Mouse (Mus musculus) bone marrow, adult 2 months (tissue): Measurements from ENCODE around the gene Lbhd1.
A peak's percentile ranks its signal among the peaks of the same experiment; 100 is the strongest.

Experiments used
- CTCF ChIP-seq: fragments of 200-500 bp; IDR thresholded peaks from 2 replicates; pipeline ENCODE4 v1.5.1; 2011; ENCODE audit warnings: low read length, control low read depth; ENCODE audit not compliant: control insufficient read depth, insufficient read depth
- POLR2A ChIP-seq: fragments of 200-500 bp; IDR thresholded peaks from 2 replicates; pipeline ENCODE4 v1.6.1; 2011; ENCODE audit warnings: low read depth, mild to moderate bottlenecking, control low read depth, low read length, borderline replicate concordance; ENCODE audit not compliant: control insufficient read depth

GRCm38 (mm10) chr19:8837251-8837791 is 46.2 kb upstream of the Lbhd1 start, which contains the start of gene Bscl2:
- TF ChIP-seq POLR2A, result peak; percentile 69; the same call in 1 of the 2 replicates
- peak; percentile 44; the same call in 1 of the 2 replicates for TF ChIP-seq CTCF
